Mouse (Mus musculus): ENCODE data around the gene Arid1a.
A peak's percentile ranks its signal among the peaks of the same experiment; 100 is the strongest.

Gene Arid1a

DNA sequence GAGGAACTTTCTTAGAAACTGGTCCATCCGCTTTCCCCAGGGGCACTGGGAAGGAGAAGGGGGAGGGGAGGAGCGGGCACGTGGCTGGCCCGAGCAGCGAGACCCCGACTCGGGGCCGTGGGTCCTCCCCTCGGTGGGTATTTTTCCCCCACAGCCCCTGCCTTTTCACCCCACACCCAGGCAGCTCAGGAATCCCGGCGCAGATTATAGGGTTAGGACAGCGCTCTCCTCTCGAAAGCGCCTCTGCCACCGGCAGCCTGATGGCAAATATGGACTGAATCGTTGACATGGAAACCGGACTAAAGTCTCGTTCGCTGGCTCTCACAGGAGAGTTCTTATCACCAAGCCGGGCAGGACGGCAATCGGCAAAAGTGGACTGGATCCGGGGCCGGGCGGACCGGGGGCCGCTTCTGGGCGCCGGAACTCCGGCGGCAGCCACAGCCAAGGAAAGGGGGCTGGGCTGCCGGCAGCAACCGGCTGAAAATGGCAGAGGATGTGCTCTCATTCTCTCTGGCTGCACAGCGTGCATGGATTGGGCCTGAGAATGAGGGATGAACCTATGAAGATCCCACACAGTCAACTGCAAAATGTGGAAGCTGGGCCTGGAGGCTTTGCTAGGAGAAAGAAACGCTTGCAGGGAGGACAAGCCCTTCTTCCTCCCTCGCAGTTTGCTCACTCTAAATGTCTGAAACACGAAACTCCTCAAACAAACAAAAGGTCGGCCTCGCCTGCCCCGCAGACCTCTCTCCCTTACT lies at the start of gene Arid1a:
Gene Arid1a (minus strand): TSS at position 256 of the 755 bp plus-strand sequence.
- peak; percentile 85 for DNase-seq (ENCODE audit: low spot score)

DNA sequence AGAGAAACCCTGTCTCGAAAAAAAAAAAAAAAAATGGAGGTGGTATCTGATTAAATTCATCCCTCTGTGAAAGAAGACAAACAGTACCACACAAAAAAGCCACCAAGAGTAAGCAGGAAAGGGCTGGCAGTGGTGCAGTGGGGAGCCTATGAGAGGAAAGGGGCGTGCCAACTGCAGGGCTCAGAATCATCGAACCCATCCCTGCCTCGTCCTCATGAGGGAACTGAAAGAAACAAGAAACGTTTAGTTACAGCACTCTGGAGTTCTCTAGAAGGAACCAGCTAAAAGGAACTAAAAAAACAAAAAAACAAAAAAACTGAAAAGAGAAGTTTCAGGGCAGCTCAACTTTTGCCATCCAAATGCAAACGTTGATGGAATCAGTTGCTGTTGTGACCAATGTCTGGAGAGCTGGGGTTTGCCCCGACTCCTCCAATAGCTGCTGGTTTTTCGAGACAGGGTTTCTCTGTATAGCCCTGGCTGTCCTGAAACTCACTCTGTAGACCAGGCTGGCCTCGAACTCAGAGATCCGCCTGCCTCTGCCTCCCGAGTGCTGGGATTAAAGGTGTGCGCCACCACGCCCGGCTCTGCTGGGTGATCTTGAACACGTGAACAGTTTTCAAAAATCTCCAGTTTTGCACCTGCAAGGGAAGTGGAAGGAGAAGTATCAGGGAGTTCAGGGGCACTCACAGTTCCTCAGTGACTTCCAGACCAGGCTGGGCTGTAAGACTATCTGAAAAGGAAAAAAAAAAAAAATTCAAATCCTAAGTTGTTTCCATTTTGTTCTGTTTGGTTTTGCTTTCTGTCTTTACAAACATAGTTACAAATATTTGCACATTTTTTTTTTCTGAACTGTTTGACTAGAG lies 48.1 kb upstream of the Arid1a start:
- DNase-seq (ENCODE audit: low spot score) = no peak

DNA sequence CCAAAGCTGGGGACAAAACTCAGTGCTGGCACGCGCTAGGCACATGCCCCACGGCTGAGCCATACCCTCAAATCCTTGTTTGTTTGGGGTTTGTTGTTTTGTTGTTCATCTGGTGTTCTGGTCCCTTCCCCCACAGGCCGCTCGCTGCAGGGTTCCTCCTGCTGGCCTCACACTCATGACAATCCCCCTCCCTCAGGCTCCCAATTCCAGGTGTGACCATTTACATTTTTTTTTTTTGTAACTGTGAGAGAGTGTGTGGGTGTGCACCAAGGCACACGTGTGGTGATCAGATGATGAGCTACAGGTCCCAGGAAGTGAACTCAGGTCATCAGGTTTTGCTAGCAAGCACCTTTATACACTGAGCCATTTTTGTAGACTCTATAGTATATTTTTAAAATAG lies 44.0 kb upstream of the Arid1a start:
- DNase-seq (ENCODE audit: low spot score) = no peak

DNA sequence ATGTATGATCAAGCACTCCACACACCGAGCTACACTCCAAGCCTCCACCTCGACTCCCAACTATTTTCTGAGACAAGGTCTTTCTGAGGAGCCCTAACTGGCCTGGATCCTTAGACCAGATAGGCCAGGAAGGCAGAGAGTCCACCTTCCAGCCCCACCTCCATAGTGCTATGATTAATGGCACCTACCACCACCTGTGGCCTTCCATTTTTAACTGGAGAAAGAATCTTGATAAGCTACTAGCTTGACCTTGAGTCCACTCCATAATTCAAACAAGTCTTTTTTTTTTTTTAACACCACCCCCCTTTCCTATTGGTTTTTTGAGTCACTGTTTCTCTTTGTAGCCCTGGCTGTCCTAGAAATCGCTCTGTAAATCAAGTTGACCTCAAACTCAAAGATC lies 36.7 kb upstream of the Arid1a start:
- no peak for DNase-seq (ENCODE audit: low spot score)

DNA sequence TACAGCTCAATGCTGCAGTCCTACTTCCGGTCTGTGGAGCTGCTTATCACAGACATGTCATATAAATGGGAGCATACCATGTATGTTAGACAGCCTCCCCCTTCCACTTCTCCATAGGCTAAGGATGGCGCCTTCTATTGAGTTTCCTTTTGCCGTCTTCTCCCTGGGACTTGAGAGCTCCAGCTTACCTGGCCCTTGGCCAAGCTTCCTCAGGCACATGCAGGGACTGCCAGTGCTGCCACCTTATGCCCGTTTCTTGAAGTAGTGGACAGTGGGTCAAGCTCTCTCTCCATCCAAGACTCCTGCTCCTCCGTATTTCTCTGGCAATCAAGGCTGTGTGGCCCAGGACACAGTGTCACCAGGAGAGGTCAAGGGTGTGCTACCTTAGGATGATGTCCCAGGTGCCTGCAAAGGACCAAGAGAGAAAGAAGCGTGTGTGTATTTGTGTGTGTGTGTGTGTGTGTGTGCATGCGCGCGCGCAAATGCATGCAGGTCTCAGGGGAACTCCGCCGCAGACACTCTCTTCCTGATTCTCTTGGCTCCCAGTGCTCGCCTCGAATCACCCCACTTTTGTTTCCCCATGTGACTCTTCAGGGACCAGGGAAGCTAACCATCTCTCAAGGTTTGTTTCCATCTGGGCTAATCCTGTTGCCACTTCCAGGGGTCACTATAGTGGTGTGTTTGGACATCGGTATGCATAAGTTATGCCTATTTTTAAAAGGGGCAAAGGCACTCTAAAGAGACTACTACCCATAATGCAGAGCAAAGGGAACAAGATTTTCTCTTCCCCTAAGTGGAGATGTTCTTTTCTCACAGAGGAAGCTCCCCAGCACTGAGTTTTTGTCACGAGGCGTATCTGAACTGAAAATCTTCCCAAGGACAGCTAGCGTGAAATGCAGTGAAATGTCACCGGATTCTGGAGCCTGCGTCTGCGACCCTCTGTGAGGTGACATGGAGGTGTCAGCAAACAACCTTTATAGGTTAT lies 18.3 kb upstream of the Arid1a start:
- peak; percentile 29 for DNase-seq (ENCODE audit: low spot score)

DNA sequence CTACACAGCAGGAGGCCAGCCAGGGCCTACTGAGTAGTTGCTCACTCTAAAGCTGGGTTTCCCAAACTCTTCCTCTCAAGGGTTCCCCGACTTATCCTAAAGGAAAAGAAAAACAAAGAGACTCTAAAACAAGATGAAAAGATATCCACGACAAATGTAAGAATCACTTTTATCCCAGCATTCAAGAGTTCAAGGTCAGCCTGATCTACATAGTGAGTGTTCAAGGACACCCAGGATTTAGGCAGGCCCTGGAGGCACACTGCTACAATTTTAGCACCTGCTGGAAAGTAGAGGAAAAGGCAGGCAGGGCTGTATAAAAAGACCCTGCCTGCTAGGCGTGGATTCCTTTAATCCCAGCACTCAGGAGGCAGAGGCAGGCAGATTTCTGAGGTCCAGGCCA lies 12.6 kb upstream of the Arid1a start:
- no peak for DNase-seq (ENCODE audit: low spot score)

DNA sequence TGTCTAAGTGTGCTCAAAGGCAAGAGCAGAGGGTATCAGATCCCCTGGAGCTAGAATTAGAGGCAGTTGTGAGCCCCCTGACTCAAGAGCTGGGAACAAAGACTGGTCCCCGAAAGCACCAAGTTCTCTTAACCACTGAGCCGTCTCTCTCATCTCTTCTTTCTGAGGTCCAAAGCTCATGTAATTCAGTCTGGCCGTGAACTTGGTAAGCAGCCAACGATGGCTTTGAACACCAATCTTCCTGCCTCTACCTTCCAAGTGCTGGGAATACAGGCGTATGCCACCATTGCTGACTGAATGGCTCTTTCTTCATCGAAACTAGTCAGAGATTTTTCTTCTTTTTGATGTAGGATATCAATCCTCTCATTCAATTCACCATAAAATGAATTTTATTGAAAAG lies 6.5 kb upstream of the Arid1a start:
- DNase-seq (ENCODE audit: low spot score) = no peak

DNA sequence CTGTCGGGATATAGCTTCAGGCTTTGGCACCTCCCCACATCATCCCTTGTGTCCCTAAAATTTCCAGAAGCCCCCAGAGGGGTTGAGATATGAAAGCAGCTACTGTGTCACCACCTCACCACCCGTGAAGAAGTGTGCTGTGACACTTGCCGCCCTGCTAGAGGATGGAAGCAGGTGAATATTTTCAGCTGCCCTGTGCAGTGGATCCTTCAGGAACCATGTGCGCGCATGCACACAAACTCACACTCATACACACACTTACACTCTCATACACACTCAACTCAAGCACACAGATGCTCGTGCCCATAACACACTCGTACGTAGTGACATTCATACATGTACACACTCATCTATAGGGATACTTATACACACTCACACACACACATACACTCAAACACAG lies 3.1 kb upstream of the Arid1a start:
- no peak for DNase-seq (ENCODE audit: low spot score)

DNA sequence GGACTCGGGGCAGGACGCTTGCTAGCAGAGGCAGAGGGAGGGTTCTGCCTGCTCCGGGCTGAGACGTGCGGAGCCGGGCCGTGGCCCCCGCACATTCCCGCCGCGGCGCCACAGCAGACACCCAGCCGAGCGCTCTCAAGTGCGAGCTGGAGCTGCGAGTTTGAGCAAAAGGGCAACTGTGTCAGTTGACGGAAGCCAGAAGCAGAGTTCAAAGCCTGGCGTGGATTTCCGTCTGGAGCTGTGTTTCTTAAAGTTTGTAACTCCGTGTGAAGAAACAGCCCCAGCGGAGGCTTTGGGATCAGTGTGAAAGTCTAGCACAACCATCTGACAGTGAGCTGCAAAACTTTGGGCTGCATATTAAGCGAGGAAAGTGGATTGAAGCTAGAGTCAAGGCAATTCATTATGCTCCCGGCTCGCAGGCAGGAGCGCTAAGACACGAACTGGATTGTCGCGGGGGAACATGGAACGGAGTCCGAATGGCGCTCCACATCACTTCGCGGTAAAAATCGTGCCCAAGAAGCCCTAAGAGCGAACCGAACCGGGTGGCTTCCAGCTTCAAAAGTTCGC lies 783 bp upstream of the Arid1a start:
- peak; percentile 76 for DNase-seq (ENCODE audit: low spot score)

DNA sequence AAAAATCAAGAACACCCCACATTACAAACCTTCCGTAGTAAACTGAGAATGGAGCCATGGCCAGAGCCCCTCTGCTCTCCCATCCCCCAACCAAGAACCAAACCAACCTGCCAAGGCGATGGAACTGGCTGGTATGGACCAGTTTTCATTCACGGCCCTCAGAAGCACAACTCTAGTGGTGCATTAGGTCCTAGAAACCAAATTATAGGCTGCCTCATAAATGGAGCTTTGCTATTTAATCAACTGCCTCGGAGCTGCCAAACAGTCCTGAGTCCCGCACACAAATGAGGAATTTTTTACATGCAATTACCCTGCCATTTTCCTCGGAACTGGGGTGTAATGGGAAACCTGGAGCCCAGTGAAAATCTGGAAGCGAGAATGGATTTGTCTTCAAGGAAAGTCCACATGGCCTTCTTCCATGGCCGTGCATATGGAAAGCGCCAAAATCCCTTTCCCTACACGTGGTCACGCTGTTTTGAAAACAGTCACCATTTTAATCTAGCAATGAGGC lies 653 bp downstream of the Arid1a start:
- DNase-seq (ENCODE audit: low spot score) = no peak

DNA sequence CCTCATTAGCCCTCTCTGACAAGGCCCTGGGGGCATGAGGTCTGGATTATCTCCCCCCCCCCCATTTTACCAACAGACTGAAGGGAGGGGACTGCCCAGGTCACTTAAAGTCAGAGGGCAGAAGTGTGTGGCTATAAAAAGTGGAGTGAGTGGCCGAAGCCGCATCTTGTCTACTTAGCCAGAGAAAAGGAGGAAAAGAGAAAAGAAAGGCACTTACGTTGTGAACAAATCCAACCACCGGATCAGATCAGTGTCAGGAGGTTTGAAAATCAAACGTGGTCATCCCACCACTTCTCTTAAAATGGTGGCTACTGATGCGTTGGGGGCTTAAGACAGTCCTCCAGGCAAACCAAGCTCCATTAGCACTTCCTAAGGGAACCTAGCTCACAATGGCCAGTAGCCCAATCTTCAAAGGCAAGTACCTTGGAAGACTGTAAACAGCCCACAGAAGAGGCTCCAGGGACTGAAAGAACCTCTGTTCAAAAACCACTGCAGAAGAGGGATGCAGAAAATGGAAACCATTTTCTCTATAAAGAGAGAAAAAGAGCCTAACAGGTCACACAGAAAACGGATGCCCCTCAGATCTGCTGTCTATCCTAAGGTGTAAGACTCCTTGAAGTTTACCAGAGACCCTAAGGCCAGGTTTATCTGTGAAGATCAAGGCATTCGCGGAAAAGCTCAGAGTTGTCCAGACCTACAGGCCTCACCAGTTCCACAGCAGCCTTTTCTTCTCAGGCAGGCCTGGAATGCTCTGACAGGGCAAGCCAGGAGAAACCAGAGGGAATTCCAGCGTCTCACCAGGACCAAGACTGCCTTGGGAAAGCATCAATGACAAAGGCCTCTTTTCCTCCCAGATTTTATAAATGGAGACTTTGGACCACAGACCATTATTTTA lies 1.5 kb downstream of the Arid1a start:
- no peak for DNase-seq (ENCODE audit: low spot score)

DNA sequence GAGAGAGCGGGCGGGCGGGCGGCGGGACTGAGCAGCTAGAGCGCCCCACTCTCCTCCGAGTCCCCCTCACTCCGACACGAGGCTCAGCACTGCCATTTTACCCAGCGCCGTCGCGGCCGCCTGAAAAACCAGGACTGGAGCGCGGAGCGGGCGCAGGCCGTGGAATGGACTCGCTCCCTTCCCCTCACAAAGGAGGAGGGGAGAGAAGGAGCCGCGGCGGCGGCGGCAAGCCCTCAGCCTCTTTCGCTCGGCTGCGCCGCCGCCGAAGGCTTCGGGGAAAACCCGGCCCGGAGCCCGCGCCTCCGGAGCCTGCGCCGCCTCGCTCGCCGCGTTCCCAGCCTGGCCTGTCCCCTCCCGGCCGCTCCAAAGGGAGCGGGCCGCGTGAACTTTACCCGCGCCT lies 2.3 kb downstream of the Arid1a start:
- peak; percentile 99 for DNase-seq (ENCODE audit: low spot score)

DNA sequence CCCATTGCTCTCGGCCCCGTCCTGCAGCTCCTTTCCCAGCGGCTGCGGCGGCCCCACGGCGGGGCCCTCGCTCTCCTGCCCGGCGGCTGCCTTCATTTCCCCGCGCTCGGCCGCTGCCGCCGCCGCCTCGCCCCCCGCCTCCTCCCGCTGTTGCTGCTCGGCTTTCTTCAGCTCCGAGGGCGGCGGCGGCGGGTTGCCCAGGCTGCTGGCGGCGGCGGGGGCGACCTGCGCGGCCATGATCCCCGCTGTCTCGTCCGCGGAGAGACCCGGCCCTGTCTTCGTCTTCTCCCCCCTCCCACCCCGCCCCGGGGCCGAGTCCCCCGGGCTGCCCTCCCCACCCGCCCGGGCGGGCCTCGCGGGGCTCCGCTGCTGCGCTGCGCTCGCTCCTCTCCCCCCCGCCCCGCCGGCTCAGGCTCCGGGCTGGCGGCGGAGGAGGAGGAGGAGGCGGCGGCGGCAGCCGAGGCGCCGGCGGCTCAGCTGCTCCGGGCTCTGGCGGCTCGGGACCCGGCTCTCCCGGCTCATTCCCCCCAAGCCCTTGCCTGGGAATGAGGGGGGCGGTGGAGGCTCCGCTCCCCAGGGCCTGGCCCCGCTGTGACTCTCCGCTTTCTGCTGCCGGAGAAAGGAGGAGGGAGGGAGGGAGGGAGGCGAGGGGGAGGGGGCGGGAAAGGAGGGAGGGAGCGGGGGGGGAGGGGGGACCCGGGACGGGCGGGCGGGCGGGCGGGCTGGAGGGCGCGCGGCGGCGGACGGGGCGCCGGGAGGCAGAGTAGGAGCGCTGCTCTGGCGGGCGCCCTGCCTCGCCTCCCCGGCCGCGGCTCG lies 3.0 kb downstream of the Arid1a start:
- DNase-seq (ENCODE audit: low spot score) = peak; percentile 60

DNA sequence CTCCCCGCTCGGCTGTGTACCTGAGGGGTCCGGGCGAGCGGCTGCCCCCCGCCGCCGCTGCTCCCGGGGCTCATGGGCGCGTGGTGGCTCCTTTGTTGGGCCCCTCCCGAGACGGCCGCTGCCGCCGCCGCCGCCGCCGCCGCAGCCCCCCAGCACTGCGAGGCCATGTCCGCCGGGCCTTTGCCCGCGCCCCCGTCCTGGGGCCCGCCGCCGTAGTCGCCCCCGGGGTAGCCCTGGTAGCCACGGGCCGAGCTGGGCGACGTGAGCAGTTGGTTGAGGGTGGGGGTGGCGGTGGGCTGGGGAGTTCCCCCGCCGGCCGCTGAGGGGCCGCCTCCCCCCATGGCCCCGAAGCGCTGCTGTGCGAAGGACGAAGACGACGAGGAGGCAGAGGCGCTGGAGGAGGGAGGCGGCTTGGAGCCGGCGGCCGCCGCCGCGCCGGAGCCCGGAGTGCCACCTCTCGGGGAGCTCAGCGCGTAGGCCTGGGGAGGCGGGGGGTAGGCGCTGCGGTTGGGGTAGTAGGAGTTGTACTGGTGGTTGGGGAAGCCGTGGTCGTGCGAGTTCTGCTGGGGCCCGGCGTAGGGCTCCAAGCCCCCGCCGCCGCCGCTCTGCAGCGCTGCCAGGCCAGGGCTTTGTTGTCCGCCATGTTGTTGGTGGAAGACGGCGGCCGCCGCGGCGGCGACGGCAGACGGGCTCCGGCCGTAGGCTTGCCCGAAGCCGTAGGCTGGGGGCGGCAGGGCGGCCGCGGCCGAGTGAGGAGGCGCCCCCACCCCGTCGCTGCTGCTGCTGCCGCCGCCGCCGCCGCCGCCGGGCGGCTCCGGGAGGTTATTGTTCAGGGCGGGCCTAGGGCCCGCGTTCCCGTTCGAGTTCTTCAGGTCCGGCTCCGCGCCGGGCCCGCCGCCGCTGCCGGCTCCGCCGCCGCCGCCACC lies 3.9 kb downstream of the Arid1a start:
- peak; percentile 18 for DNase-seq (ENCODE audit: low spot score)

DNA sequence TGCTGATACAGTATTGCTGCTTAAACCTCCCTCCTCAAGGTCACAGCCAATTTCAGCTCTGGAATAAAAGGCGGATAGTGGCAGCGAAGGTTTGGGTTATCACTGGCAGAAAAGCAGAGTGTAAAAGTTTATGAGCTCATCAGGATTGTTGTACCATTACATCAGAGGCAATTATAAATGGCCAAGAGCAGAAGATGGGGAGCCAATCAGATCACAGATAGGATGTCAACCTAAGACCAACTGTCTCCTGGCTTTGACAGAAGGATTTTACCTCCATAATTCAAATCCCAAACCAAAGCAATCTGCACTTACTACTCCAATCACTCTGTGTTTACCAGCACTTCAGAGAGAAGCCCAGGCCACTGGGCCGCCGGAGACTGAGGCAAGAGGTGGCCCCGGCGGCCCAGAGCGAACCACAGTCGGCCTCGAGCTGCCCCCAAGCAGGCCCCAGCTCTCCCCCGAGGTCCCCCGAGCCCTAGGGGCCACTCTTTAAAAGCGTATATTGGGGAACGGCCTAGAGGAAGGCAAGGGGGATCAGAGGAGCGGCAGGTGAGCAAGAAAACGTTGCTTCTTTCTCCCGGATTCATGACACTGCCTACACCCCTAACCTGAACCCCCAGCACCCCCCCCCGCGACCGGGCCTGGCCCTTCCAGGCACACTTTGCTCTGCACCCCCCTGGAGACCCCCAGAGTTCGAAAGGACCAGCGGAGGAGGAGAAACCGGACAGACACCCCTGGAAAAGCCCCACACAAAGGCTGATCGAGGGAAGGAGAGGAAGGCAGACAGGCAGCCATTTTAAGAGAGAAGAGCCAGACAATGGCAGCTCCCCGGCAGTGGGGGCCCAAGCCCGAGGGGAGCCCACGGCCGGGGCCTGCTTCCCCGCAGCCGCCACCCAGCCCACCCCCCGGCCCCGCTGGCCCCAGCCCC lies 4.8 kb downstream of the Arid1a start:
- DNase-seq (ENCODE audit: low spot score) = no peak

DNA sequence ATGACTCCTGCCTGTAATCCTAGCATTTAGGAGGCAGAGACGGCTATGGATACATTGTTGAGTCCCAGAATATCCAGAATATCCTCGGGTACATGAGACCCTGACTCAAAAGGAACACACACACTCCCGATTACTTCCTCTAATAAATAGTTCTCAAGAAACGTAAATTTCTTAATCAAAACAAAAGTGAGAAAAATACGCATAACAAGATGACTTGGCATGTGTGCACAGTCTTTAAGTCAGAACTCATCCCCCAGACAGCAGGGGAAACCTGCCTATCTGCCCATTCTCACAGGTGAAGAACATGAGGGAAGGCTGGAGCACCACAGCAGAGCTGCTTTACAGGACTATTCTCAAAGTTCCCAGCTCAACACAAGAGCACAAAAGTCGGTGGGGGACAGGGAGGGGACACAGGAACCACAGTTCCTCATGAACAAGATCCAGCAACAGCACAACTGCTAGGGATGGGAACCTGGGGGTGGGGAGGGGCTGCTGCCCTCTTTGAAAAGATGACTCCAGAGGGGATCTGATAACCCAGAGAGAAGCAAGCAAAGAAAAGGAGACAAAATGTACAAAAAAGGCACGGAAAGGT lies 6.3 kb downstream of the Arid1a start:
- no peak for DNase-seq (ENCODE audit: low spot score)

DNA sequence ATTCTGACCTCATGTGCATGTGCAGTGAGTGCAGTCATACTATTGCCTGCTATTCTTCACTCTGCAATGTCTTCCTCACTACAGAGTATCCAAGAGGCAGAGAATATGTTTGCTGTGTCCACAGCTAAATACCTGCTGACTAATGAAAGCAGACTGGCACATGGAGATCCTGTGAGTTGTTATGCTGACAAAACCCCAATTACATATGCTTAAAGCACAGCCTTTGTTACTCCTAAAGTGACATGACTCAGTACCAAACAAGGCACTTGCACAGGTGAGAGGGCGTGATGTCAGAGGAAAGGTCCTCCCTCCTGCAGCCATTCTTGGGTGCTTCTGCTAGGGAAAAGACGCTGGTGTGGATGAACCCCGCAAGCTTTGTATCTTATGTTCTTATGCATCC lies 21.3 kb downstream of the Arid1a start:
- DNase-seq (ENCODE audit: low spot score) = no peak
